Mouse (Mus musculus) layer of hippocampus, adult 18-20 months (tissue): ENCODE measurements around the gene Pdpk1. TPM values are rescaled to one million over a fixed set of nuclear protein-coding genes. Genes with fewer than 3 reads are reported as not detected.
A peak's percentile ranks its signal among the peaks of the same experiment; 100 is the strongest.
"Not testable (repeated sequence)": the region's sequence is repeated elsewhere in the genome, so short reads cannot be mapped to it uniquely, and the experiment has no call there.

ENCODE experiments used
- DNase-seq, 2 experiments: peaks; one replicate each; pipeline ENCODE4 v3.0.0; 2022; ENCODE audit warnings: low spot score in 2 of 2
- total RNA-seq, 2 experiments: library from RNA; stranded (reverse); gene quantifications; 2 replicates each; pipeline ENCODE4 v1.2.3; 2021

Pdpk1 gene
- total RNA-seq, 2 experiments from 2014 or later, result 104 to 113 TPM

DNA sequence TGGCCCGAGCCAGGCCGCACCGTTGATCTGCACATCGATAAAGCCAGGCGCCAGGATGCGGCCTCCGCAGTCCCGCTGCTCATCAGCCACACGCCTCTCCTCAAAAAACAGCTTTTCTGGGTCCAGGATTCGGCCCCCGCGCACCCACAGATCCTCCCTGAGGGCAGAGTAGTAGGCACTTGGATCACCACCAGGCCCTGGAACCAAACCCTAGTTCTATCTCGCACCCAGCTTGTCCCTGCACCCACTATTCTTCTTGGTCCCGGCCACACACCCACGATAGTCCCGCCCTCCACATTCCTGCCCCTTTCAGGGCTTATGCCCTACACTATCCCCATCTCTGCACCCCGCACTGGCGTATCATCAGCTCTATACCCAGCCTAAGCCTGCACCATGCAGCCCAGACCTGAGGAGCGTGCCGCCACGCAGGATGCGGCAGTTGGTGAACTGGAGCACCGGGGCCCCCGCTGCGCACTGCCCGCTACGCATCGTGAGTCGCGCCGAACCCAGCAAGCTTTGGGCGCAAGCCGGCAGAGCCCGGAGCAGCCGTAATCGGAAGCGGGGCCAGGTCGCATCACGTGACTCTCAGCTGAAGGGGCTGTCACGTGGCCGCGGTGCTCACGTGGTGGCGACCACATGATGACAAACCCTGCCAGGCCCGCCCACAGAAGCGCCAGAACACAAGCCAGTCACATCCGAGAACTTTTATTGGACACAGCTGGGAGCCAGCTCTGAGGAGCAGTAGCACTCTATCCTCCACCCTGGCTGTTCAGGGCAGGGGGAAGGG lies 12.6 kb upstream of the Pdpk1 start, which contains the start of gene Amdhd2:
TSS of gene Amdhd2 (minus strand) at position 591 of the 787 bp plus-strand sequence.
- peak; percentile 96 to 99 for DNase-seq

GRCm38 (mm10) chr17:24162584-24163175 lies 12.0 kb upstream of the Pdpk1 start:
- DNase-seq, result no peak

GRCm38 (mm10) chr17:24161466-24161865 lies 10.7 kb upstream of the Pdpk1 start:
- DNase-seq, result no peak

GRCm38 (mm10) chr17:24157526-24157925 lies 6.8 kb upstream of the Pdpk1 start:
- no peak for DNase-seq

GRCm38 (mm10) chr17:24157121-24157520 lies 6.4 kb upstream of the Pdpk1 start:
- DNase-seq, result no peak

DNA sequence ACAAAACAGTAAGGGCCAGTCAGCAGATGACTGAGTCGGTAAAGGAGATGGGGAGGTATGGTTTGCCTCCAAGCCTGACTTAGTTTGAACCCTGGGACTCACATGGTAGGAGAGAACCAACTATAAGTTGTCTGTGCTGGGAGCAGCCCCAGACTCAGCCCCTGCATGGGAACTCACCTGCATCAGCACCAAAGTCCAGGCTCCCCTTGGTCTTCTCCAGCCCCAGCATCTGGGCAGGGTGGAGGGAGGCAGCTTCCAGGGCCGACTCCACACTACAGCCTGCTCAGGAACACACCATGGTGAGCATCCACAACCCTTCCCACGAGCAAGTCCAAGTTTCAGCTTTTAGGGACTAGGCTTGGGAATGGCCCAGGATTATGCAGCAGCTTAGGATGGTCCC lies 5.7 kb upstream of the Pdpk1 start:
- no peak for DNase-seq

DNA sequence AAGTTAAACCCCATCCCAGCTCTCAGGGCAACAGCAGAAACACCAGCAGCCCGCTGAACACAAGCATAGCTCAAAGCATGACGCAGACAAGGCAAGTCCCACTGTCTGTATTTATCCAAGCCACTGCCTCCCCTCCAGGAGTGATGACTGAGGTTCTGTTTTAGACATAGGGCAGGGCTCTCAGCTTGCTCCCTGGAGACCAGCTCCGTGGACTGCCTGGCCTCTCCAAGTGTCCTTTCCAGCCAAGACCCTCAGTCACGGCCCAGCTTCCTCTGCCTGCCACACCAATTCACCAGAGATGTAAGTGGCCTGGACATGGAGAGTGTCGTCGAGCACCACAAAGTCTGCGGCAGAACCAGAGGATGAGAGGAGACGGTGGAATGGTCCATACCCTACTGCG lies 5.0 kb upstream of the Pdpk1 start:
- no peak for DNase-seq

- no peak for DNase-seq
These were observed 3.7 kb upstream of the Pdpk1 start for GRCm38 (mm10) chr17:24154463-24154862.

- peak; percentile 55 to 80 for DNase-seq
These were observed 1.3 kb upstream of the Pdpk1 start for GRCm38 (mm10) chr17:24151890-24152563.

DNA sequence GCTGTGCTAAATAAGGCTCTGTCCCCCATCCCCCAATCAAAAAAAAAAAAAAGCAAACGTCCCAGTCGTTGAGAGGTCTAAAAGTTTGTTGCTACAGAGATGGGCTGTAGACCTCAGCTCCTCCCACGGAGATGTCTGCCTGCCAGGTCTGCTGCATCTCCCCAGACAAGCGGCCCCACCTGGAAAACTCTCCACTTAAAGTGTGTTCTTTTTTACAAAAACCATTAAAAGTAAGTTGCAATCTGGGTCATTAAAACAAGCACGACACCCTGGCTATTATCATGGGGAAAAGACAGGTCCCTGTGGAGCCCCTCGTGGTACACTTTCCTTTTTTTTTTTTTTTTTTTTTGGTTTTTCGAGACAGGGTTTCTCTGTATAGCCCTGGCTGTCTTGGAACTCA lies 658 bp upstream of the Pdpk1 start:
- DNase-seq, result no peak

DNA sequence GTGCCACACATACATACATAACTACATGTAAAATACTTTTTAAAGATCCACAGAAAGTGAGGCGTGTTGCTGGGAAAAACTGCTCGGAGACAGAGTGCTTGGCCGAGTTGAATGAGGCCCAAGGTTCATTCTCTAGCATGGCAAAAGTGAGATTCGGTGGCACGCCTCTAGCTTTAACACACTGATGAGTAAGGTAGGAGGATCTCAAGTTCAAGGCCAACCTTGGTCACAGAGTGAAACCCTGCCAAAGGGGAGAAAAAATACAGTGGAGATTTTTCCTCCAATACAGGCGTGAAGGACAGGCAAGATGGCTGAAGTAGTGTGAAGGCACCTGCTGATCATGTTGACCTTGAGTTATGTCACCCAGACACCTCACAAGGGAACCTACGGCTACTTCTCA lies 1.3 kb downstream of the Pdpk1 start:
- no peak for DNase-seq

DNA sequence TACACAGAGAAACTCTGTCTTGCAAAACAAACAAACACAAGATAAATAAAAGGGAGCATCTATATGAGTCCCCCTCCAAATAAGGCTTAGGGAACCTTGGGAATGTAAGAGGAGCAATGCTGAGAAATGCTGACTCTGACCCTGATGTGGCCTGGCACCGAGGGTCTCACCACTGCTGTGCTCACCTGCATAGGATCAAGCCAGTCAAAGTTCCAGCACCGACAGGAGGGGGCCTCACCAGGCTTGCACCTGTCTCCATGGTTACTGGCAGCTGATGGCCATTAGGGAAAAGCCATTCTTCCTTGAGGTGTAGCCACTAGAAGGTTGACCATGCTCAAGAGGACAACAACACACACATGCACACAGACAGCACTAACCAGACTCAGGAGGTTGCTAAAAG lies 7.8 kb downstream of the Pdpk1 start:
- DNase-seq, result no peak

- DNase-seq, result peak; percentile 97 to 98
These were observed 9.3 kb downstream of the Pdpk1 start for GRCm38 (mm10) chr17:24141425-24141920.

- no peak for DNase-seq
These were observed 9.8 kb downstream of the Pdpk1 start for GRCm38 (mm10) chr17:24140845-24141424.

- no peak for DNase-seq
These were observed 10.8 kb downstream of the Pdpk1 start for GRCm38 (mm10) chr17:24139968-24140367.

- no peak for DNase-seq
These were observed 11.5 kb downstream of the Pdpk1 start for GRCm38 (mm10) chr17:24139256-24139655.

DNA sequence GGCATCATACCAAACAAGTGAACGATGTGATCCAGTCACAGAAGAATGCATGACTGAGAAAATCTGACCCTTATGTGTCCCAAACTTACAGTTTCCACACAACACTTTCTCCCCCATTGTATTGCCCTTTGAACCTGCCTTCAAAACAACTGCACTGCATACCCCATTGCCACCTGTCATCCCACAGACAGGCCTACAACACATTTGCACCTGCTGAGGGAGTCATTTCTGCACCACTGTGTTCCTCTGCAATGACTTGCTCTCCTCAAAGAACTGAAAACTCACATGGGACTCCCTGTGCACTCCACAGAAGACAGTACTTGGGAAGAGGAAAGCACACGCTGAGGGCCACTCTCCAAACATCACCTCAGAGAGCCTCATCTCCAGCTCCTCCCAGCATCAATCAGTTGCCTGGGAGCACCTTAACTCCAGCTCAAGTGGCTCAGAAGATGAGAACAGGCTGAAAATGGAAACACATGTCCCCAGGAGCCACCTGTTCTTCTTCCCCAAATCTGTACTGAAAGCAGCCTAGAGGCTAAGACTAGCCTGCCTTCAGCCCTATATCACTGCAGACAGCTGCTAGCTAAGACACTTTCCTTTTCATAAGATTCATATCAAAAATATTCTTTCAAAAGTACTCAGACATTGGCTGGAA lies 13.4 kb downstream of the Pdpk1 start:
- DNase-seq, result no peak

DNA sequence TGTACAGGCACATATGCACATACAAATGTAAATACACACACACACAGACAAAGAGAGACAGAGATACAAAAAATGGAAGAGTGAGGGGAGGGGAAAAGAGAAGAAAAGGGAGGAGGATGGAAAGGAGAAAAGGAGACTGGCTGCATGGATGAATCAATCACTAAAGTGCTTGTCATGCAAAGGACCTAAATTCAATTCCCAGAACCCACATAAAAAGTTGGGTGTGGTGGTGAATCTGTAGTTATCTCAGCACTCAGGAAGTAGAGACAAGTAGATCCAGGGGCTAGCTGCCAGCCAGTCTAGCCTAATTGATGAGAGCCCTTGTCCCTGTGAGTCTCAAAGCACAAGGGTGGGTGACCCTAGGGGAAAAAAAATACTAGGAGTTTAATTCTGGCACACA lies 16.7 kb downstream of the Pdpk1 start:
- no peak for DNase-seq

DNA sequence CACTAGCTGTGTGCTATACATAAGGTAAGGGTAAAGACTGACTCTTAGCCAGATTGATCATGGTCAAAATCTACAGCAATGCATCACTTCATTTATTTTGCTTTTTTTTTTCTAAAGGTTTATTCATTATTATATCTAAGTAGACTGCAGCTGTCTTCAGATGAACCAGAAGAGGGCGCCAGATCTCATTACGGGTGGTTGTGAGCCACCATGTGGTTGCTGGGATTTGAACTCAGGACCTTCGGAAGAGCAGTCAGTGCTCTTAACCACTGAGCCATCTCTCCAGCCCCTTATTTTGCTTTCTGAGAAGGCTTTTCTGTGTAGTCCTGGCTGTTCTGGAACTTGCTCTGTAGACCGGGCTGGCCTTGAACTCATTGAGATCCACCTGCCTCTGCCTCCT lies 17.8 kb downstream of the Pdpk1 start:
- DNase-seq, result not testable (repeated sequence)

DNA sequence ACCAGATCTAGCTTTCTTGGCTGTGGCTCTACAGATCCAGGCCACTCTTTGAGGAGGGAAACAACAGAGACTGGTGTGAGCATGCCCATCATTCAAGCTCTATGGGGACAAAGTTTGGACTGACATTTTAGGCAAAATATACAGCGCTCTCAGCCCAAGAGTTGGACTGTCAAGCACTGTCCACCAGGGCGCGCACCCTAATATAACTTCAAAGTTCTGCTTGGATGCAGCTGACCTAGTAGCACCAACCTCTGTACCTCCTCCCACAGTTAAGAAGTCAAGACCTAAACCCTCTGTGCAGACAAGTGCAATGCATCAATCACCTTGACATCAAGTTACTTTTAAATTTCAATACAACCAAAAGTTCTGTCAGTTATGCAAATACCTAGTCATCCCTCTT lies 19.2 kb downstream of the Pdpk1 start:
- DNase-seq, result no peak

DNA sequence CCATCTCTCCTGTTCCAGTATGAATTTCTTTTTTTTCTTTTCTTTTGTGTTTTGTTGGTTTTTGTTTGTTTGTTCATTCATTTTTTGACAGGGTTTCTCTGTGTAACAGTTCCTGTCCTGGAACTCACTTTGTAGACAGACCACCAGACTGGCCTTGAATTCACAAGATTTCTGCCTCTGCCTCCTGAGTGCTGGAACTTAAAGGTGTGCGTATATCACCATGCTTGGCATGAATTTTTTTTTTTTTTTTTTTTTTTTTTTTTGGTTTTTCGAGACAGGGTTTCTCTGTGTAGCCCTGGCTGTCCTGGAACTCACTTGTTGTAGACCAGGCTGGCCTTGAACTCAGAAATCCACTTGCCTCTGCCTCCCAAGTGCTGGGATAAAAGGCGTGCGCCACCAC lies 21.5 kb downstream of the Pdpk1 start:
- not testable (repeated sequence) for DNase-seq
